Mouse (Mus musculus) lung, embryonic 16.5 days (tissue): ENCODE results near the gene Ttc6. TPM values are rescaled to one million over a fixed set of nuclear protein-coding genes. Genes with fewer than 3 reads are reported as not detected.

ENCODE experiments used
- ATAC-seq: fragments of 200-750 bp; cut with Nextera tagmentation; 2 replicates; pipeline ENCODE4 v1.8.0; 2017; ENCODE audit warnings: low read depth, mild to moderate bottlenecking, moderate library complexity
- H3K27ac ChIP-seq: fragments of 300-500 bp; sonication (generic); 2 replicates; pipeline ENCODE4 v1.5.1; 2014; ENCODE audit warnings: mild to moderate bottlenecking, control low read depth, low read length
- H3K27me3 ChIP-seq: fragments of 300-500 bp; sonication (generic); 2 replicates; pipeline ENCODE4 v1.6.1; 2014; ENCODE audit warnings: low read depth, low read length, mixed read lengths; ENCODE audit not compliant: control insufficient read depth, insufficient read depth
- H3K36me3 ChIP-seq: fragments of 300-500 bp; sonication (generic); 2 replicates; pipeline ENCODE4 v1.6.1; 2014; ENCODE audit warnings: low read length; ENCODE audit not compliant: control insufficient read depth, insufficient read depth
- H3K4me1 ChIP-seq: fragments of 300-500 bp; sonication (generic); replicated peaks from 2 replicates; pipeline ENCODE4 v1.6.1; 2014; ENCODE audit warnings: low read length, mixed read lengths; ENCODE audit not compliant: control insufficient read depth, insufficient read depth
- H3K4me2 ChIP-seq: fragments of 300-500 bp; sonication (generic); 2 replicates; pipeline ENCODE4 v1.6.1; 2014; ENCODE audit warnings: low read depth, low read length, control low read depth
- H3K4me3 ChIP-seq: fragments of 300-500 bp; sonication (generic); 2 replicates; pipeline ENCODE4 v1.5.1; 2014; ENCODE audit warnings: mild to moderate bottlenecking, low read length, control low read depth
- H3K9ac ChIP-seq: fragments of 300-500 bp; sonication (generic); 2 replicates; pipeline ENCODE4 v1.6.1; 2014; ENCODE audit warnings: low read length, control low read depth
- H3K9me3 ChIP-seq: fragments of 300-500 bp; sonication (generic); 2 replicates; pipeline ENCODE4 v1.6.1; 2016; ENCODE audit warnings: low read length; ENCODE audit not compliant: control insufficient read depth
- WGBS: fragments of 180-500 bp; shearing (Covaris S2); extraction: QIAGEN DNeasy Blood & Tissue Kit; methylation state at CpG from one replicate; pipeline ENCODE4 v1.1.7; 2014; 5-methylcytosine and 5-hydroxymethylcytosine counted together
- polyA plus RNA-seq: library from polyadenylated mRNA; unstranded; fragments of >200 nt; fragmentation: Nextera tagmentation; extraction: Ambion mirVana; gene quantifications from 2 replicates; pipeline ENCODE4 v1.2.1, GENCODE M21; 2015

The Ttc6 gene
- polyA plus RNA-seq, 1 experiment from 2014 or later = 5.1 TPM

DNA sequence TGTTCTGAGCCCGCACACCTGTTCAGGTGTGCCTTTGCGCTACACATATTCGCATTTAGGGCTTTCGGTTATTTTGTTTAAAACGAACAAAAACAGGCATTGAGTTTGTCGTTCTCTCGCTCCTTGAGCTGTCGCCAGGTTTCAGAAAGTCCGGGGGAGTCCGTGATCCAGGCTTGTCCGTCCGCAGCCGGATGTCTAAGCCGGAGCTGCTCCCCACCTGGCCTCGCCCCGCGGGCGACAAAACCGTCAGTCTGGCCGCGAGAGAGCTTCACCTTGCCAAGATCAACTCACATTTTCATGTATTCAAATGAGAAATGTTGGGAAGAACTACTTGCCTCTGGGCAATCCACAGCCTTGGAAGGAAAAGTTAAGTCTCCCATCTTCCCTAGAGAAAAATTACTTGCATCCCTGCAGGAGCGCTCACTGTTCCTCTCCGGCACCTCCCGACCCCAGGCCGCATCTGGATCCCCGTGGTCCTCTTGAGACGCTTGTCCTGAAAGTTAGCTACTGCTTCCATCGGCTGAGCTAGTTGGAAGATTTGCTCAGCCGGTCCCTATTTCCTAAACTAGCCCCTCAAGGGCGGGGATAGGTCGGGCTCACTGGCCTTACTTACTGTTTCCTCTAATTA, 13.6 kb upstream of the Ttc6 start:
- H3K36me3 ChIP-seq = no peaks in the 10 kb centered on the region
- H3K9ac ChIP-seq = peak overlapping the region; percentile 60
- no peak for ATAC-seq
- no peak overlapping the region for H3K27ac ChIP-seq
- peak overlapping the region; percentile 35 for H3K4me3 ChIP-seq
- H3K9me3 ChIP-seq = no peaks in the 10 kb centered on the region
- H3K4me1 ChIP-seq = peaks cover 7% of the 10 kb centered on the region; the same call in 1 of the 2 replicates
- H3K27me3 ChIP-seq = peaks cover 66% of the 10 kb centered on the region
- H3K4me2 ChIP-seq = peak overlapping the region; percentile 74
- WGBS = 6% methylated on average over 31 of the region's 31 CpGs

DNA sequence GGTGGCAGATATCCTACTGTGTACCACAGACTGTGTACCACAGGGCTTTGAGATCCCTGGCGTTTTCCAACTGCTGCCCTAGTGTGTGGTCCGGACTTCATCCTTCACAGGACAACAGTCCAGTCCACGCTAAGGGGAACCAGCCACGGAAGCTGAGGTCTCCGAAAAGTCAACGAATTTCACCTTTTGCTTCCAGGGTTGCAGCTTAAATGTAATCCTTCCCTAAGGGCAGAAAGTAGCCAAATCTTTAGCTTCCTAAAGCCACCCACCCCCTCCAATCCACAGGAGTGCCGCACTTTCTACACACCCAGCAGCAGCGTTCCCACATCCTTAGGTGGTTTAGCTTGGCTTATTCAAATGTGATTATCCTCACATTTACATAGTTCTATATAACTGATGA, 13.0 kb upstream of the Ttc6 start:
- WGBS = 15% methylated on average over 8 of the region's 8 CpGs
- H3K4me3 ChIP-seq = no peak overlapping the region
- H3K4me2 ChIP-seq = no peak overlapping the region
- H3K27me3 ChIP-seq = peaks cover 60% of the 10 kb centered on the region
- H3K4me1 ChIP-seq = peaks cover 5% of the 10 kb centered on the region; the same call in 1 of the 2 replicates
- H3K27ac ChIP-seq = no peak overlapping the region
- no peak overlapping the region for H3K9ac ChIP-seq
- H3K36me3 ChIP-seq = no peaks in the 10 kb centered on the region
- no peaks in the 10 kb centered on the region for H3K9me3 ChIP-seq
- no peak for ATAC-seq

DNA sequence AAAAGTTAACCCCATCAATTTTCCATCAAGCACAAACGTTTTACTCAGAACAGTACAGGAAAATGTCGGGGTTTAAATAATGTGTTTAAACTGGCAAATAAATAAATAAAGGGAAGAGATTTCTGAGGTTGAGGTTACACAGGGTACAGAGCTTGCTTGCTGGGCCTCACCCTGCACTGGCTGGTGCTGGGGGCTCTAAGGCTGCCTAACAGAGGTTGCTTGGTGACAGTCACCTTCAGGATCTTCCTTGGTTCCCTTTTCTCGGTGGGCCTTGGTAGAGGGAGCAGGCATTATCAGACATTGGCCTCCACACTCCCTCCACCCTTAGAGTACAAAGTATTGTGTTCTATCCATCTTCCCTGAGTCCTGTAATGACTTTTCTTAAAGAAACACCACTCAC, 11.6 kb upstream of the Ttc6 start:
- no peak for ATAC-seq
- Histone ChIP-seq H3K4me1 (peaks cover 3% of the 10 kb centered on the region; the same call in 1 of the 2 replicates), H3K9ac (no peak overlapping the region), H3K4me3 (no peak overlapping the region), H3K36me3 (no peaks in the 10 kb centered on the region), H3K4me2 (no peak overlapping the region), H3K27ac (no peak overlapping the region), H3K9me3 (no peaks in the 10 kb centered on the region), H3K27me3 (peaks cover 46% of the 10 kb centered on the region)
- WGBS = 5% methylated on average over 3 of the region's 3 CpGs

DNA sequence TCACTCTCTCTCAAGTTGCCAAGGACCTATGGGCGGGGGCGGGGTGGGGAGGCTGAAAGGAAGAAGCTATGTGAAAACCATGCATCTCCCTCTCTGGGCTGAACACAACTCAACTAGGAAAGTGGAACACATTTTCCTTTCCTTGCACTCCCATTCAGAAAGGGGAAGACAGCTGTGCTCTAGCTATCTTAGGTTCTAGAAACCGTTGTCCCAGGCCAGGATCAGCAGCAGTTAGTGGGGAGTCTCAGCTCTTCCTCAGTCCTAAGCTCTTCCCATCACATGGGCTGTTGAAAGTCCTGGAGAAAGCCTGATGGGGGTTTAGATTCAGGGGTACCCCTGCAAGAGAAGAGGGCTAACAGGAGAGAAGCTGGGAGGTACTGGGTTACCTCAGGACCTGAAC, 9.8 kb upstream of the Ttc6 start:
- Histone ChIP-seq H3K27me3 (peaks cover 35% of the 10 kb centered on the region), H3K9me3 (no peaks in the 10 kb centered on the region), H3K9ac (no peak overlapping the region), H3K36me3 (no peaks in the 10 kb centered on the region), H3K27ac (no peak overlapping the region), H3K4me2 (no peak overlapping the region), H3K4me3 (no peak overlapping the region), H3K4me1 (0 out of 2 replicates have a peak, but pooled peaks cover 2% of the 10 kb centered on the region)
- 49% methylated on average over 3 of the region's 3 CpGs for WGBS
- no peak for ATAC-seq

DNA sequence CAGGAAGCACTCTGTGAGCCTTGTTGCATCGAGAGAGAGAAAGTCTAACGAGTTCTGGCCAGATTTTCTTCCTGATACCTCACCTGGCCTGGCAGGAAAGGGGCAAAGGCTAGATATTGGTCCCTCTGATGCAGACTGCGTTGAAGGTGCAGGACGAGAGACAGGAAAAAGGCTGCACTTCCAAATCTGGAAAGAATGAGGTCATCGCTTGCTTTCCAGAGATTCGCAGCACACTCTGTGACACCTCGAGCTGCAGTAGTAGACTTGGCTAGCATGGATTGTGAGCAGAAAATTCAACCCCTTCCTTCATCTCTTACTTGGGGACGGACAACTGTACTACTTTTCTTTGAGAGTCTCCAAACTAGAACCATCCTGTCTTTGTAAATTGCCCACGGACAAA, 7.9 kb downstream of the Ttc6 start:
- peaks cover 20% of the 10 kb centered on the region for H3K27me3 ChIP-seq
- 14% methylated on average over 9 of the region's 9 CpGs for WGBS
- no peak for ATAC-seq
- no peak overlapping the region for H3K27ac ChIP-seq
- H3K4me2 ChIP-seq = no peak overlapping the region
- H3K36me3 ChIP-seq = no peaks in the 10 kb centered on the region
- H3K4me3 ChIP-seq = no peak overlapping the region
- peaks cover 4% of the 10 kb centered on the region; the same call in 1 of the 2 replicates for H3K4me1 ChIP-seq
- H3K9ac ChIP-seq = no peak overlapping the region
- H3K9me3 ChIP-seq = no peaks in the 10 kb centered on the region

DNA sequence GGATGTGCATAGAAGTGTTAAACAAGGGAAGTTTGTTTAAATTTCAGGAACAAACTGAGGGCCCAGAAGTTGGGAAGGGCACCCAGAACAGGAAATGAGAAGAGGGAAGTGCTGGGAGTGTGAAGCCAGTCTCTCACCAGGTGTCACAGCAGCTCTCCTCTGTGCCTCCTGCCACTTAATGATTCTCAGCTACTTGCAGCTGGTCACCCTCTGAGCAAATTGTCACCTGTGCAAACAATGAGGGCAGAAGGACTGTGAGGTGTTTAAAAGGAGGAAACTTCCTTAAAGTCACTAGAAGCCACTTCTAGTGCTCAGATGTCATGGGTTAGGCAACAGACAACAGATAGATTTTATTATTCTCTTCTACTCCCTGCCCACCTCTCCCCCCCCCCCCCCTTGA, 8.5 kb downstream of the Ttc6 start:
- Histone ChIP-seq H3K4me2 (no peak overlapping the region), H3K9me3 (no peaks in the 10 kb centered on the region), H3K9ac (no peak overlapping the region), H3K4me1 (peaks cover 4% of the 10 kb centered on the region; the same call in 1 of the 2 replicates), H3K4me3 (no peak overlapping the region), H3K27me3 (peaks cover 20% of the 10 kb centered on the region), H3K36me3 (no peaks in the 10 kb centered on the region), H3K27ac (no peak overlapping the region)
- ATAC-seq = no peak

DNA sequence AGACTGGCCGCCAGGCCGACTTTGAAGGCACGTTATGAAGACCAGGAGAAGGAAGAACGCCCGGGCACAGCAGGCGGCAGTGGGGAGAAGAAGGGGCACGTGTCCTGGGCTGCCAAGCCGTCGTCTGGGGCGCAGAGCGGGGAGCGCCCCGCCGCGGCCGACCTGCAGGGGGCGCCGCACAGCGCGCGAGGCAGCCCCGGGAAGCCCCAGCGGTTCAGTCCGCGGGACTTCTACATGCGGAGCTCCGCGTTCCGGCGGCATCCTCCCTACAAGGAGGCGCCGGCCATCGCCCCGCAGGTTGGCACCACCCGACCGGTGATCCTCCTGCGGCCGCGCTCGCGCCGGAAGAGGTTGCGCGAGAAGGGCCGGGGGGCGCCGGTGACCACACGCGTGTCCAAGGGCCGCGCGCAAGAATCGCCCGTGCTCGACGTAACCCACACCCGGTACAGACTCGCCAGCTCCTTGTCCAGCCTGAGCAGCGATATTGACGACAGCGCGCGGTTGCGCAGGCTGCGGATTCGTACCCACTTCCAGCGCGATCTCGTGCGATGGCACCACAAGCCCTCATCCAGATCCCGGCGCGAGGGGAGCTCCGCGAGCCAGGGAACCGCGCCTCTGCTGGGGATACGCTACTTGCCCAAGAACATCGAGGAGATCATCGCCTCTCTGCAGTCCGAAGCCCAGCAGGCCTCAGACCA, 12.2 kb downstream of the Ttc6 start:
- 0 out of 2 replicates have a peak, but pooled peaks cover 3% of the 10 kb centered on the region for H3K9me3 ChIP-seq
- H3K4me1 ChIP-seq = peaks cover 4% of the 10 kb centered on the region; the same call in 1 of the 2 replicates
- peak overlapping the region; percentile 33 for H3K9ac ChIP-seq
- no peak overlapping the region for H3K27ac ChIP-seq
- peak overlapping the region; percentile 45 for H3K4me3 ChIP-seq
- peak; percentile 91 for ATAC-seq
- peak overlapping the region; percentile 58 for H3K4me2 ChIP-seq
- no peaks in the 10 kb centered on the region for H3K36me3 ChIP-seq
- 5% methylated on average over 78 of the region's 81 CpGs for WGBS
- H3K27me3 ChIP-seq = peaks cover 20% of the 10 kb centered on the region

DNA sequence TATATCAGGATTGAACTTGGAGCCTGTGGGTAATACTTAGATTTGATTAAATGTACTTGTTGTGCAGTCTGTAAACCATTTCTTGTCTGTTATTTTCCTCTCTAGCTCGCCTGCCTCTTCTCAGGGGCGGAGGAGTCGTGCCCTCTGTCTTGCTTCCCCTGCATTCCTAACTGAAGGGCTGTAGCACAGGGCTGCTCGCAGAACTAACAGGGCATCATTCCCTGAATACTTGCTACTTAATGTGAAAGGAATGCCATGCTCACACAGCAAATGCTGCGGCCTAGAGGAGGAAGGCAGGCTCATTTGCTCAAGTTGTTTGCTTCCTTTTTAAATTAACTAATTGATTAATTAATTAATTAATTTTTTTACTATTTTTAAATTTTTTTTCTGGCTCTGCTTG, 43.7 kb downstream of the Ttc6 start:
- Histone ChIP-seq H3K9me3 (no peaks in the 10 kb centered on the region), H3K27me3 (no peaks in the 10 kb centered on the region), H3K4me1 (no peaks in the 10 kb centered on the region), H3K27ac (no peak overlapping the region), H3K4me2 (no peak overlapping the region), H3K4me3 (no peak overlapping the region), H3K9ac (no peak overlapping the region), H3K36me3 (no peaks in the 10 kb centered on the region)
- WGBS = 25% methylated on average over 5 of the region's 5 CpGs
- ATAC-seq = peak; percentile 84

DNA sequence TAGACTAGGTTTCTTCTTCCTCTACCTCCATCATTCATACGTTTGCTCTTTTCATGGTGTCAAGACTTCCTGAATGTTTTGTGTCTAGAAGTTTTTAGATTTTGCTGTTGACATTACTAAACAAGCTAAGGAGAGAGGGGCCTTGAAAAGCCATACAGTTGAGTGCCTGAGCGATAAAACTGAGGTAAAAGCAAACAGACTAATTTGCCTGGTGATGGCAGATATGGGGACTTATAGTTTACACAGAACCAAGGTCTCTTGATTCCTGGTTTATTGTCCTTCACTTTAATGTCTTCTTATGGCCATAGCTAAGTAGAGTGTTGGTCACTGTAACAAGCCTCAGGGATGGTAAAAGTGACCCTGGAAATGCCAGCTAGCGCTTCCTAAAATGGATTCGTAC, 51.2 kb downstream of the Ttc6 start:
- 52% methylated on average over 4 of the region's 4 CpGs for WGBS
- H3K36me3 ChIP-seq = no peaks in the 10 kb centered on the region
- H3K9me3 ChIP-seq = no peaks in the 10 kb centered on the region
- no peaks in the 10 kb centered on the region for H3K4me1 ChIP-seq
- H3K27me3 ChIP-seq = no peaks in the 10 kb centered on the region
- H3K4me3 ChIP-seq = no peak overlapping the region
- H3K4me2 ChIP-seq = no peak overlapping the region
- H3K27ac ChIP-seq = peak overlapping the region; percentile 6; the same call in 1 of the 2 replicates
- no peak overlapping the region for H3K9ac ChIP-seq
- ATAC-seq = no peak
